Mouse (Mus musculus) midbrain, embryonic 13.5 days (tissue): ENCODE data around the gene Madd. TPM values are rescaled to one million over a fixed set of nuclear protein-coding genes. Genes with fewer than 3 reads are reported as not detected.

ENCODE experiments used
- ATAC-seq: fragments of 200-750 bp; cut with Nextera tagmentation; 2 replicates; pipeline ENCODE4 v1.8.0; 2017; ENCODE audit warnings: mild to moderate bottlenecking, moderate TSS enrichment, moderate library complexity
- H3K27ac ChIP-seq: fragments of 300-500 bp; sonication (generic); 2 replicates; pipeline ENCODE4 v1.5.1; 2015; ENCODE audit warnings: inconsistent platforms, mild to moderate bottlenecking, moderate library complexity
- H3K27me3 ChIP-seq: fragments of 300-500 bp; sonication (generic); 2 replicates; pipeline ENCODE4 v1.6.1; 2015; ENCODE audit warnings: mild to moderate bottlenecking, inconsistent platforms
- H3K36me3 ChIP-seq: fragments of 300-500 bp; sonication (generic); 2 replicates; pipeline ENCODE4 v1.6.1; 2015; ENCODE audit warnings: mild to moderate bottlenecking, inconsistent platforms
- H3K4me1 ChIP-seq: fragments of 300-500 bp; sonication (generic); replicated peaks from 2 replicates; pipeline ENCODE4 v1.6.1; 2015; ENCODE audit warnings: inconsistent platforms
- H3K4me2 ChIP-seq: fragments of 300-500 bp; sonication (generic); replicated peaks from 2 replicates; pipeline ENCODE4 v1.6.1; 2015; ENCODE audit warnings: moderate library complexity, mild to moderate bottlenecking, inconsistent platforms
- H3K4me3 ChIP-seq: fragments of 300-500 bp; sonication (generic); replicated peaks from 2 replicates; pipeline ENCODE4 v1.5.1; 2015; ENCODE audit warnings: mild to moderate bottlenecking, inconsistent platforms
- H3K9ac ChIP-seq: fragments of 300-500 bp; sonication (generic); replicated peaks from 2 replicates; pipeline ENCODE4 v1.6.1; 2015; ENCODE audit warnings: mild to moderate bottlenecking, inconsistent platforms
- H3K9me3 ChIP-seq: fragments of 300-500 bp; sonication (generic); 2 replicates; pipeline ENCODE4 v1.6.1; 2016; ENCODE audit warnings: mild to moderate bottlenecking, inconsistent platforms
- WGBS: fragments of 180-500 bp; shearing (Covaris S2); methylation state at CpG from one replicate; pipeline ENCODE4 v1.1.7; 2015; 5-methylcytosine and 5-hydroxymethylcytosine counted together
- polyA plus RNA-seq: library from polyadenylated mRNA; unstranded; fragments of >200 nt; fragmentation: Nextera tagmentation; extraction: Ambion mirVana; gene quantifications from 2 replicates; pipeline ENCODE4 v1.2.1, GENCODE M21; 2015

Madd gene
- polyA plus RNA-seq, 1 experiment from 2014 or later: 58.0 TPM

DNA sequence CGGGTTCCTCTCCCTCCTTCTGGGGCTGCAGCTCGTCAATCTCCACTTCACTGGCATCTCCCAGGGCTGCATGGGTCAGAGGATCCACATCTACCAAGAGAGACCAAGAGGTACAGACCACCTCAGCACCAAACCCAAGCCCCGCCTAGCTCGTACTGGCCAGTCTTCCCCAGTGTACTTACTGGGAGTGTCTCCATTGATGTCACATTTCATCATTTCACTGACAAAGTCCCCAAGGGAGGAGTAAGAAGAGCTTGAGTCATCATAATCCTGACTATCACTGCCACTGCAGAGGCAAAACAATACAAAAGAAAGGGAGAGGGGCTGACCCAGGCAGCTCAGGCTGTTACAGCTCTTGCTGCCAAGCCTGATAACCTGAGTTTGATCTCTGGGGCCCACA, 16.0 kb downstream of the Madd start:
- Histone ChIP-seq H3K9me3 (no peaks in the 10 kb centered on the region), H3K4me1 (no peaks in the 10 kb centered on the region), H3K9ac (no peak overlapping the region), H3K4me3 (no peak overlapping the region), H3K27ac (no peak overlapping the region), H3K4me2 (no peak overlapping the region), H3K36me3 (peaks cover 91% of the 10 kb centered on the region), H3K27me3 (no peaks in the 10 kb centered on the region)
- no peak for ATAC-seq
- WGBS: 79% methylated on average over 4 of the region's 4 CpGs

DNA sequence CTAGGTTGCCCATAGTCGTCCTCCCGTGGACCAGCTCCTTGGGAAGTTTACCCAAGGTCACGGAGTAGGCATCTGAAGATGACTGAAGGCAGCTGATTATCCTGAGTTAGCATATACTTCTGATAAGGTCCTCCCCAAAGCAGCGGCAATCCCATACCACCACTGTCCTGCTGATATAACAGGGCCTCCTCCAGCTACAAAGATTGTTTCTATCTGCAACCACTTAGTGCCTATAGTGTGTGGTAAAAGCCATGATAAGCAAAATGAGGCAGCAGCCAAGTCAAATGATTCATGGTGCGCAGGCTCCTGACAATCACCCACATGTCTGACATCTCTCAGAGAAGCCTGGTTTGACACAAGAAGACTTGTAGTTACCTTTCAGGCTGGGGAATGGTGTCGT, 18.6 kb downstream of the Madd start:
- no peaks in the 10 kb centered on the region for H3K9me3 ChIP-seq
- no peak overlapping the region for H3K4me2 ChIP-seq
- 94% methylated on average over 6 of the region's 6 CpGs for WGBS
- H3K36me3 ChIP-seq: peaks cover 94% of the 10 kb centered on the region
- no peaks in the 10 kb centered on the region for H3K27me3 ChIP-seq
- H3K27ac ChIP-seq: no peak overlapping the region
- no peak for ATAC-seq
- no peak overlapping the region for H3K9ac ChIP-seq
- no peaks in the 10 kb centered on the region for H3K4me1 ChIP-seq
- H3K4me3 ChIP-seq: no peak overlapping the region

GRCm38 (mm10) chr2:91163532-91163931, 20.1 kb downstream of the Madd start:
- Histone ChIP-seq H3K4me1 (no peaks in the 10 kb centered on the region), H3K9ac (no peak overlapping the region), H3K4me2 (no peak overlapping the region), H3K27ac (no peak overlapping the region), H3K36me3 (peaks cover 92% of the 10 kb centered on the region), H3K27me3 (no peaks in the 10 kb centered on the region), H3K9me3 (no peaks in the 10 kb centered on the region), H3K4me3 (no peak overlapping the region)
- ATAC-seq: no peak
- 92% methylated on average over 5 of the region's 5 CpGs for WGBS

DNA sequence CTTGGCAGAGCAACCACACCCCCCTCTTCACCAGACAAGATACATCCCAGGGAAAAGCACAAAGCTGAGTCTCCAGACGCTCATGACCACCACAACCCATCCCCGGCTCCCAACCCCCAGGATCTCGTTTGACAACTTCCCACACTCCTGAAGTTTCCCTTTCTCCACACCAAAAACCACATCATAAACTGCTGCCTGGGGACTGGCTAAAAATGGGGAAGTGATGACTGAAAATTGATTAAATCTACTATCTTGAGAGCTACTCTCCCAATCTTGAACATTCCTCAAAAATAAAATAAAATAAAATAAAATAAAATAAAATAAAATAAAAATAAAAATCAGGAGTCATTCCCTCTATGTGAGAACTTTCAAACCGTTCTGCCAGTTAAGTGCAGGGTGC, 20.7 kb downstream of the Madd start:
- no peaks in the 10 kb centered on the region for H3K27me3 ChIP-seq
- 89% methylated on average over 4 of the region's 4 CpGs for WGBS
- H3K9ac ChIP-seq: no peak overlapping the region
- H3K4me2 ChIP-seq: no peak overlapping the region
- H3K27ac ChIP-seq: no peak overlapping the region
- peaks cover 92% of the 10 kb centered on the region for H3K36me3 ChIP-seq
- H3K4me3 ChIP-seq: no peak overlapping the region
- no peaks in the 10 kb centered on the region for H3K9me3 ChIP-seq
- no peak for ATAC-seq
- H3K4me1 ChIP-seq: no peaks in the 10 kb centered on the region

- 92% methylated on average over 6 of the region's 6 CpGs for WGBS
These were observed 23.0 kb downstream of the Madd start for GRCm38 (mm10) chr2:91160591-91160990.

DNA sequence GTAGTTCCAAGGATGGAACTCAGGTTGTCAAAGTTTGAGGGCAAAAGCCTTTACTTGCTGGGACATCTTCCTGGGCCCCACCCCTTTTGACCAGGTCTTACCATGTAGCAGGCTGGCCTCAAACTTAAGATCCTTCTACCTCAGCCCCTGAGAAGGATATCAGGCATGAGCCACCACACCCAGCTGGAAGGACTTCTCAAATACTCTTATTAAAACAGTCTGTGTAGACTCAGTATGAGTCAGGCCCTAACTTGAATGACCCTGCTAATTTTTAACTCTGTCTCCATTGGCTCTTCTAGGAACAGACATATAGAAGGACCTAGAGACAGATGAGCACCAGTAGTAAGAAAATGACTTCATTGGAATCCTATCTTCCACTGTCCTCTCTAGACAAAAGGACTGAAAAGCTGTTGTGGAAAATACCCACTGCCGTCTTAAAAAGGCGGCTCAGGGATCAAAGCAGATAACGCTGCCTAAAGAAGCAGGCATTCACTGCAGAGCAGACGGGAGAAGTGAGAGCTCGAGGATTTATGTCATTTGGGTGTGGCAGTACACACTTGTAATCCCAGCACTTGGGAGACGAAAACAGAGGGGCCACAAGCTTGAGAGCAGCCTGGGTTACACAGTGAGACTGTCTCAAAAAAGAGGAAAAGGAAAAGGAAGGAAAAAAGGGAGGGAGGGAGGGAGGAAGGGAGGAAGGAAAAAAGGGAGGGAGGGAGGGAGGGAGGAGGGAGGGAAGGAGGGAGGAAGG, 26.5 kb downstream of the Madd start:
- Histone ChIP-seq H3K27ac (no peak overlapping the region), H3K27me3 (no peaks in the 10 kb centered on the region), H3K9me3 (no peaks in the 10 kb centered on the region), H3K4me2 (no peak overlapping the region), H3K9ac (no peak overlapping the region), H3K4me1 (no peaks in the 10 kb centered on the region), H3K36me3 (peaks cover 94% of the 10 kb centered on the region), H3K4me3 (no peak overlapping the region)
- WGBS: 27% methylated on average over 6 of the region's 6 CpGs
- ATAC-seq: no peak

More at GRCm38 (mm10) chr2:91160591-91160990, 23.0 kb downstream of the Madd start:
- Histone ChIP-seq H3K27ac (no peak overlapping the region), H3K4me1 (no peaks in the 10 kb centered on the region), H3K9ac (no peak overlapping the region), H3K36me3 (peaks cover 94% of the 10 kb centered on the region), H3K4me3 (no peak overlapping the region), H3K4me2 (no peak overlapping the region), H3K27me3 (no peaks in the 10 kb centered on the region), H3K9me3 (no peaks in the 10 kb centered on the region)
- no peak for ATAC-seq

- Histone ChIP-seq H3K4me2 (no peak overlapping the region), H3K4me3 (no peak overlapping the region), H3K27me3 (no peaks in the 10 kb centered on the region), H3K9me3 (no peaks in the 10 kb centered on the region), H3K4me1 (no peaks in the 10 kb centered on the region), H3K27ac (no peak overlapping the region), H3K9ac (no peak overlapping the region), H3K36me3 (peaks cover 90% of the 10 kb centered on the region)
- WGBS: 99% methylated on average over 3 of the region's 3 CpGs
- ATAC-seq: no peak
These were observed 29.5 kb downstream of the Madd start for GRCm38 (mm10) chr2:91154091-91154490.

- no peak overlapping the region for H3K9ac ChIP-seq
- WGBS: 89% methylated on average over 3 of the region's 3 CpGs
- ATAC-seq: no peak
These were observed 30.7 kb downstream of the Madd start for GRCm38 (mm10) chr2:91152885-91153377.

GRCm38 (mm10) chr2:91151331-91151730, 32.3 kb downstream of the Madd start:
- ATAC-seq: no peak
- peaks cover 77% of the 10 kb centered on the region for H3K36me3 ChIP-seq
- H3K27me3 ChIP-seq: no peaks in the 10 kb centered on the region
- H3K4me3 ChIP-seq: no peak overlapping the region
- H3K27ac ChIP-seq: no peak overlapping the region
- no peaks in the 10 kb centered on the region for H3K4me1 ChIP-seq
- H3K9ac ChIP-seq: no peak overlapping the region
- WGBS: 88% methylated on average over 1 of the region's 1 CpGs
- H3K4me2 ChIP-seq: no peak overlapping the region
- H3K9me3 ChIP-seq: no peaks in the 10 kb centered on the region

More at GRCm38 (mm10) chr2:91152885-91153377, 30.7 kb downstream of the Madd start:
- Histone ChIP-seq H3K27me3 (no peaks in the 10 kb centered on the region), H3K9me3 (no peaks in the 10 kb centered on the region), H3K4me3 (no peak overlapping the region), H3K27ac (no peak overlapping the region), H3K4me1 (no peaks in the 10 kb centered on the region), H3K36me3 (peaks cover 85% of the 10 kb centered on the region), H3K4me2 (no peak overlapping the region)

- Histone ChIP-seq H3K4me1 (no peaks in the 10 kb centered on the region), H3K9me3 (no peaks in the 10 kb centered on the region), H3K4me3 (no peak overlapping the region), H3K9ac (no peak overlapping the region), H3K27ac (no peak overlapping the region), H3K36me3 (peaks cover 78% of the 10 kb centered on the region), H3K27me3 (no peaks in the 10 kb centered on the region), H3K4me2 (no peak overlapping the region)
- no peak for ATAC-seq
These were observed 35.5 kb downstream of the Madd start for GRCm38 (mm10) chr2:91148101-91148500.

- peaks cover 86% of the 10 kb centered on the region for H3K36me3 ChIP-seq
- WGBS: 95% methylated on average over 11 of the region's 11 CpGs
- no peak overlapping the region for H3K27ac ChIP-seq
- ATAC-seq: no peak
- no peaks in the 10 kb centered on the region for H3K27me3 ChIP-seq
- H3K9me3 ChIP-seq: no peaks in the 10 kb centered on the region
- no peak overlapping the region for H3K4me2 ChIP-seq
- H3K4me1 ChIP-seq: no peaks in the 10 kb centered on the region
- no peak overlapping the region for H3K9ac ChIP-seq
- no peak overlapping the region for H3K4me3 ChIP-seq
These were observed 40.2 kb downstream of the Madd start for GRCm38 (mm10) chr2:91143401-91143800.

- Histone ChIP-seq H3K9me3 (no peaks in the 10 kb centered on the region), H3K4me3 (no peak overlapping the region), H3K27ac (no peak overlapping the region), H3K9ac (no peak overlapping the region), H3K4me2 (no peak overlapping the region), H3K36me3 (peaks cover 91% of the 10 kb centered on the region), H3K27me3 (no peaks in the 10 kb centered on the region), H3K4me1 (no peaks in the 10 kb centered on the region)
- no peak for ATAC-seq
- WGBS: 89% methylated on average over 6 of the region's 6 CpGs
These were observed 40.7 kb downstream of the Madd start for GRCm38 (mm10) chr2:91142920-91143319.

GRCm38 (mm10) chr2:91139764-91140163, 43.9 kb downstream of the Madd start:
- H3K9ac ChIP-seq: no peak overlapping the region
- no peak overlapping the region for H3K4me3 ChIP-seq
- H3K4me2 ChIP-seq: no peak overlapping the region
- no peaks in the 10 kb centered on the region for H3K27me3 ChIP-seq
- WGBS: 79% methylated on average over 8 of the region's 8 CpGs
- peaks cover 83% of the 10 kb centered on the region for H3K36me3 ChIP-seq
- ATAC-seq: no peak
- no peak overlapping the region for H3K27ac ChIP-seq
- no peaks in the 10 kb centered on the region for H3K4me1 ChIP-seq
- H3K9me3 ChIP-seq: no peaks in the 10 kb centered on the region
